Mouse (Mus musculus) left cerebral cortex, postnatal 4 days (tissue): ENCODE results near the gene Ube2o. TPM values are rescaled to one million over a fixed set of nuclear protein-coding genes. Genes with fewer than 3 reads are reported as not detected.
"Not testable (repeated sequence)": the region's sequence is repeated elsewhere in the genome, so short reads cannot be mapped to it uniquely, and the experiment has no call there.

Experiments
- DNase-seq: peaks from one replicate; pipeline ENCODE4 v3.0.0-alpha.2; 2022
- intact Hi-C: fragments of 180-260 bp; cut with DNase I; formaldehyde crosslinking; loops from one replicate; pipeline ENCODE4 v1.15.1; 2025
- total RNA-seq, 2 experiments: library from RNA; stranded (reverse); gene quantifications; 2 replicates each; pipeline ENCODE4 v1.2.3; 2021

Ube2o gene
- total RNA-seq, 2 experiments from 2014 or later: 115 to 128 TPM

- intact Hi-C loops: no loop called here
- no peak for DNase-seq
Observed at GRCm38 (mm10) chr11:116616438-116617118, 35.3 kb upstream of the Ube2o start.

GRCm38 (mm10) chr11:116615735-116616437, 34.6 kb upstream of the Ube2o start:
- intact Hi-C loops: no loop called here
- no peak for DNase-seq

DNA sequence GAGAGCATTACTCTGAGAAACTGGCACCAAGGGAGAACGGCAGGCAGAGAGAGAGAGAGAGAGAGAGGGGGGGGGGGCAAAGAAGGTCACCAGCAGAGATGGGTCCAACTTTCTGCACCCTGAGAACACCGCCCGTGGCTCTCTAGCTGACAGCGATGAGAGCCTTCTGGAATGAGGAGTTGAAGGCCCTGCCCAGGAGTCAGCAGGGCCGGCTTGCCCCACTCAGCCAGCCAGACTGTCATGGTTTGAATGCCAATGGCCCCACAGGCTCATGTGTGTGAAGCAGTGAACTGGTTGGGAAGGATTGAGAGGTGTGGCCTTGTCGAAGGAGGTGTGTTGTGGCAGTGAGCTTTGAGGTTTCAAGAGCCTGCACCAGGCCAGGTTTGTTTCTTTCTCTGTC, 32.0 kb upstream of the Ube2o start:
- DNase-seq: no peak
- intact Hi-C loops: no loop called here

- intact Hi-C loops: no loop called here
Observed at GRCm38 (mm10) chr11:116612554-116612953, 31.3 kb upstream of the Ube2o start.

DNA sequence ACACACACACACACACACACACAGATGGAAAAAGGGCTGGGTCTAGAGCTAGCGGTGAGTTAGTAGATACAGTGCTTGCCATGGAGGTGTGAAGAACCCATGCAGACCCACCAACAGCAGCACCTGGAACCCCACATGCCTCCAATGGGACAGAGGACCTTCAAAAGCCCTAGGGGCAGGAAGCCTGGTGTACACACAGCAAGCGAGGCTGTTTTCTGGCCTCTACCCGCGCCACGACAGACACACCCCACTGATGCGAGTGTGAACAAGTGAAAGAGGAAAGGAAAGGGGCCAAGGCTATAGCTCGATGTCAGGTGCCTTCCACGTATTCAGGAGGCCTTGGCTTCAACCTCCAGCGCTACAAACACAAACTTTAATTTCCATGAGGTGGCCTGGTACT, 30.6 kb upstream of the Ube2o start:
- no peak for DNase-seq
- intact Hi-C loops: no loop called here

More at GRCm38 (mm10) chr11:116612554-116612953, 31.3 kb upstream of the Ube2o start:
- no peak for DNase-seq

- DNase-seq, intact Hi-C loops: not testable (repeated sequence)
Observed at GRCm38 (mm10) chr11:116611168-116611567, 29.9 kb upstream of the Ube2o start.

GRCm38 (mm10) chr11:116609965-116610630, 28.9 kb upstream of the Ube2o start:
- no peak for DNase-seq
- intact Hi-C loops: no loop called here

- no peak for DNase-seq
- intact Hi-C loops: no loop called here
Observed at GRCm38 (mm10) chr11:116607717-116608116, 26.5 kb upstream of the Ube2o start.

- intact Hi-C loops: no loop called here
- DNase-seq: no peak
Observed at GRCm38 (mm10) chr11:116604097-116604496, 22.9 kb upstream of the Ube2o start.

DNA sequence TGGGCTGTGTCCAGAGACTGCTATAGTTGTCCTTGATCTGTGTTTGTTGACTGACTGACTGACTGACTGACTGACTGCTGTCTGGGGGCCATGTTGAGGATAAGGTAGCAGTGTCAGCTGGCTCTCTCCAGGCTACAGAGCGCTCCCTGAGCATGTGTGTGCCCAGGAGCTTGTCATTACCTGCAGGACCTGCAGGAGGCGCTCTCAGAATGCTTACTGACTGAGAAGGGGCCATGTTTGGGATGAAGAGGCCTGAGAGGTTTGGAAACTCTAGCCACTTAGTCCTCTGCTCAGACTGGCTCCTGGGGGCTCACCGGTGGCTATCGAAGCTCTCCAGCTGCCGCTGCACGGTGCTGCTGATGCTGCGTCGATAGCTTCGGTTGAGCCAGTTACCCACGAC, 22.1 kb upstream of the Ube2o start:
- intact Hi-C loops: no loop called here
- no peak for DNase-seq

- intact Hi-C loops: no loop called here
- DNase-seq: no peak
Observed at GRCm38 (mm10) chr11:116602043-116602442, 20.8 kb upstream of the Ube2o start.

DNA sequence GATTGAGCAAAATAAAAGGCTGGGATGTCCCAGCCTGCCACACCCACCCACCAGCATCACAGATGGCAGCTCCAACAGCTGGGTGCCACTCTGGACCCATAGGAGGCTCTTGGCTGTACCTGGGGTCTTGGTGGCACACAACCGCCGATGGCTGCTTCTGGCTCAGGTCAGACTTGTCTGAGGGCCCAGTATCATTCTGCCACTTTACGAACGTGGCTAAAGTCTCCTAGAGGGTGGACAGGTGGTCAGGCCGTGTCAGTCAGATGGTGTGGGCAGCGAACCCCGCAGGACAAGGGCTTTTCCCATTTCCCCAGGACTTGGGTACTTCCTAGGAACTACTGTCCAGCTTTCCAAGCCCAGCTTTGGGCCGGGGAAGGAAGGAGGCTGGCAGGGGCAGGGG, 19.9 kb upstream of the Ube2o start:
- intact Hi-C loops: no loop called here
- no peak for DNase-seq

- no peak for DNase-seq
- intact Hi-C loops: no loop called here
Observed at GRCm38 (mm10) chr11:116599230-116599629, 18.0 kb upstream of the Ube2o start.

- intact Hi-C loops: no loop called here
- peak; percentile 81 for DNase-seq
Observed at GRCm38 (mm10) chr11:116598193-116598592, 16.9 kb upstream of the Ube2o start.

DNA sequence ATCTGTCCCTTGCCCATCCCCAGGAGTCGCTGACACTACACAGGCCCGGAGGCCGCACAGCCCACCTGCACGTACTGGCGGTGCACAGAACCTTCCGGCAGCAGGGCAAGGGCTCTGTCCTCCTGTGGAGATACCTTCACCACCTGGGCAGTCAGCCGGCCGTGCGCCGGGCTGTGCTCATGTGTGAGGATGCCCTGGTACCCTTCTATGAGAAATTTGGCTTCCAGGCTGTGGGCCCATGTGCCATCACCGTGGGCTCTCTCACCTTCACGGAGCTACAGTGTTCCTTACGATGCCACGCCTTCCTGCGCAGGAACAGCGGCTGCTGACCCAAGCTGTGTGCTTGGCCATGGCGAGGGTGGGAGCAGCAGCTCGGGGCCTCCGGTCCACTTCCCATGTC, 15.5 kb upstream of the Ube2o start:
- intact Hi-C loops: no loop called here
- DNase-seq: no peak

DNA sequence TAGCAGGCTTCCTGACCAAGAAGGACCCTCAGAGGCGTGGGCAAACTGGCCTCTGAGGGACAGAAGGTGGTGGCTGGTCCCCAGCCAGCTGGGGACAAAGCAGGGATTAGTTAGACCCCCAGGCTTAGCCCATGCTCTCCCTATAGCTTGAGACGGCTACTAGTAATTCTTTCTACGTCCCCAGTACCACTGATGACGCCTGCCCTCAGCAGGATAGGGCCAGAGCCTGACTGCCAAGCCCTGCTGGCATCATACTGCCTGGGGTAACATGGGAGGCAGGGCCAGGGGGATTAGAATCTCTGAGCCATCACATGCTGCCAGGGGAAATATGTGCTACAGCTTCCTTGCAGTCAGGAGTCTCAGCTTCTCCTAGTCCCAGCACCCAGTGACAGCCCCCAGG, 12.1 kb upstream of the Ube2o start:
- no peak for DNase-seq
- intact Hi-C loops: no loop called here

GRCm38 (mm10) chr11:116592428-116592827, 11.2 kb upstream of the Ube2o start:
- intact Hi-C loops: no loop called here
- peak; percentile 98 for DNase-seq

DNA sequence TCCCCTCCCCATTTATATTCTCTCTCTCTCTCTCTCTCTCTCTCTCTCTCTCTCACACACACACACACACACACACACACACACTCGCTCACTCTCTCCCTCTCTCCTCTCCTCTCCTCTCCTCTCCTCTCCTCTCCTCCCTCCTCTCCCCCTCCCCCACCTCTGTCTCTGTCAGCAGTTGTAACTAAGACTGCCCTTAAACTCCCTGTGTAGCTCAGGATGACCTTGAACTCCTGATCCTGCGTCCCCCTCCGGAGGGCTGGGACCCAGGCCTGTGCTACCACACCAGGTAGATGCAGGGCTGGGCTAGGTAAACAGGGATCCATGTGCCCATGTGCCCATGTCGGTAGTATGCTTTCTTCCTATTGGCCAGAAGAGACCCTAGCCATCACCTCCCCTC, 10.4 kb upstream of the Ube2o start:
- intact Hi-C loops: no loop called here
- no peak for DNase-seq

DNA sequence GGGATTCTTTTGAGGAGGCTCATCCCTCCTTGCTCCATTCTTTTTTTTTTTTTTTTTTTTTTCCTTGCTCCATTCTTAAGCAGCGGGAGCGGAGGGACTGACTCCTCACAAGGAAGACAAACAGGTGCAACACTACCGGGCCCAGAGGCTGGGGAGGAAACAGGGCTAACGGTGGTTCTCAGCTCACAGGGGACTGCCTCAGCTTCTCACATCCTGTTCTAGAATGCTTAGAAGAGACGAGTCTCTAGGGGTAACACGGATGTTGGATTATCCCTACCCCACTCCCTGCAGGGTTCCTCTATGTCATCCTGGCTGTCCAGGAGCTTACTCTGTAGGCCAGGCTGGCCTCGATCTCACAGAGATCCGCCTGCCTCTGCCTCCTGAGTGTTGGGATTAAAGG, 8.3 kb upstream of the Ube2o start:
- intact Hi-C loops: no loop called here
- DNase-seq: no peak

GRCm38 (mm10) chr11:116589020-116589531, 7.8 kb upstream of the Ube2o start:
- DNase-seq: no peak
- intact Hi-C loops: no loop called here

DNA sequence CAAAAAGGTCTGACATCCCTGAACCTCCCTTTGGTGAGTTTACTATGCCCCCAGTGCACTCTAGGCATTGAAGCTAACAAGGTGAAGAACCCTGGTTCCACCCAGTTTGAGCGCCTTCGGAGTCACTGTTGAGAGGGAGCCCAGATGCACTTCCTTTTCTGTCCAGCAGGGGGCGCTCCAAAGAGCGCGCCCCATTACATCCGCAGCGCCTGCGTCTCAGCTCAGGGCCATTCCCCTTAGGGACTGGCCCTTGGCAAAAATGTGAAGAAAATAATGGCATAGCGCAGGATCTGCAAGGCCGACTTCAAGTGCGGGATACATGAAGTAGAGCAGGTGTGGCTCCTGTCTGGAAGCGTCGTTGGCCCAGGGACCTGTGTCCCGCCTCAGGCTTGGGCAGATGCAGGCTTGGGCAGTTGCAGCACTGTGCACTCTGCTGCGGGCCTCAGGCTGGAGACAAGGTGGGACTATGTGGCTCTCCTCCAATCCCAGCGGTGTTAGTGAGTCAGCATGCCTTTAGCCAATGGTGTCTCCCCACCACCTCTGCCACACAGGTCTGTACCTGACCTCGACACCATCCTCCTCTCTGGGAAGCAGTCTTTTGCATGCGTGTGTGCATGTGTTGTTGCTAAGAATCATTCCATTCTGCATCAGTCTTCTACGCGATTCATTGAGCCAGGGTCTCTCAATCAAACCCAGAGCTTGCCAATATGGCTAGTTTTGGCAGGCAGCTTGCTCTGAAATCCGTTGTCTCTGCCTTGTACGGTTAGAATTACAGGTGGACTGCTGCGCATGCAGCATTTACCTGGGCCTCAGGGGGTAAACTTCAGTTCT, 5.8 kb upstream of the Ube2o start:
- intact Hi-C loops: no loop called here
- DNase-seq: peak; percentile 68
